Mouse (Mus musculus) bone marrow, adult 2 months (tissue): Measurements from ENCODE around the gene Ankrd11. TPM values are rescaled to one million over a fixed set of nuclear protein-coding genes. Genes with fewer than 3 reads are reported as not detected.

Source experiments
- H3K27ac ChIP-seq: fragments of 200-500 bp; 2 replicates; pipeline ENCODE4 v1.5.1; 2012; ENCODE audit warnings: low read depth, mild to moderate bottlenecking, control low read depth, inconsistent platforms, low read length; ENCODE audit not compliant: control insufficient read depth, poor library complexity, insufficient read depth
- H3K4me1 ChIP-seq: fragments of 200-500 bp; 2 replicates; pipeline ENCODE4 v1.6.1; 2011; ENCODE audit warnings: low read length; ENCODE audit not compliant: control insufficient read depth, insufficient read depth
- H3K4me3 ChIP-seq: fragments of 200-500 bp; replicated peaks from 2 replicates; pipeline ENCODE3; 2011; ENCODE audit warnings: mild to moderate bottlenecking, low read depth, low read length, control low read depth; ENCODE audit not compliant: control insufficient read depth
- CTCF ChIP-seq: fragments of 200-500 bp; IDR thresholded peaks from 2 replicates; pipeline ENCODE4 v1.5.1; 2011; ENCODE audit warnings: low read length, control low read depth; ENCODE audit not compliant: control insufficient read depth, insufficient read depth
- POLR2A ChIP-seq: fragments of 200-500 bp; IDR thresholded peaks from 2 replicates; pipeline ENCODE4 v1.6.1; 2011; ENCODE audit warnings: low read depth, mild to moderate bottlenecking, control low read depth, low read length, borderline replicate concordance; ENCODE audit not compliant: control insufficient read depth
- WGBS: fragments of 180-500 bp; shearing (Covaris S2); methylation state at CpG from one replicate; pipeline ENCODE4 v1.1.7; 2018; 5-methylcytosine and 5-hydroxymethylcytosine counted together
- polyA plus RNA-seq: library from polyadenylated mRNA; stranded (reverse); fragments of >200 nt; gene quantifications from 2 replicates; pipeline ENCODE4 v1.2.4, GENCODE M21; 2011; ENCODE audit warnings: low replicate concordance; ENCODE audit not compliant: missing spikeins, insufficient read depth, insufficient read length

Gene Ankrd11
- polyA plus RNA-seq, 1 experiment, result 78.7 TPM

DNA sequence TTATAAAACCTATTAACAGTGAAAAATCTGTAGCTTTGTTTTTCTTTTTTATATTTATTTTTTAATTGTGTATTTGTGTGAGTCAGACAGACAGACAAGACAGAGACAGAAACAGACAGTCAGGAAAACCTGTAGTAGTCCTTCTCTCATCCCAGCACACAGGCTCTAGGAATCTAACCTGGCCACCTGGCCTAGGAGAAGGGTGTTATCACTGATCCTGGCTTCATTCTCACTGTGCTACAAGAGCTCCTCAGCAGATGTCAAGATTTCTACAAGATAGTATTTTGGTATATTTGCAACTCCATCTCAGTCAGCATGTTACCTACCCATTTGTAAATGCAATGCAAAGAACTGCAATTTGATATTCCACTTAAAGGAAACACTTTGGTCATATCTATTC, 30.8 kb downstream of the Ankrd11 start:
- H3K4me1 ChIP-seq, result peaks cover 5% of the 10 kb centered on the region; the same call in 1 of the 2 replicates
- no peak overlapping the region for H3K27ac ChIP-seq
- no peak overlapping the region for H3K4me3 ChIP-seq
- no peak for TF ChIP-seq CTCF
- TF ChIP-seq POLR2A, result no peak

DNA sequence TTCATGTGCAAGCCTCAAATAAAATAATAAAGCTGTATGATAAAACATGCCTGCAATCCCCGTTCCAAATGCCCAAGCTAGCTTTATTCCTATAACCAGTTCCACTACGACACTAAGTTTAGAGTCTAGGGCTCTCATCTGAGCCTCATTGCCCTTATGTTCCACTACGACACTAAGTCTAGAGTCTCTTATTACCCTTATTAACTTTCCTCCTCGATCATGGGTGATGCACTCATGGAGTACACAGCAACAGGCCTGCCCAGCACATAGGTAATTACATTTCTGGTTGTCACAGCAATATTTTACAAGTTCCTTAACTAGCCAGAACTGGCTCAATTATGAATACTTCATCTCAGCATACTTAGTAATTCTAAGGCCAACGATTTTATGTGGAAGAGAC, 36.3 kb downstream of the Ankrd11 start:
- H3K27ac ChIP-seq, result no peak overlapping the region
- H3K4me1 ChIP-seq, result peaks cover 3% of the 10 kb centered on the region
- WGBS, result 71% methylated on average over 5 of the region's 5 CpGs
- TF ChIP-seq CTCF, result no peak
- H3K4me3 ChIP-seq, result no peak overlapping the region

DNA sequence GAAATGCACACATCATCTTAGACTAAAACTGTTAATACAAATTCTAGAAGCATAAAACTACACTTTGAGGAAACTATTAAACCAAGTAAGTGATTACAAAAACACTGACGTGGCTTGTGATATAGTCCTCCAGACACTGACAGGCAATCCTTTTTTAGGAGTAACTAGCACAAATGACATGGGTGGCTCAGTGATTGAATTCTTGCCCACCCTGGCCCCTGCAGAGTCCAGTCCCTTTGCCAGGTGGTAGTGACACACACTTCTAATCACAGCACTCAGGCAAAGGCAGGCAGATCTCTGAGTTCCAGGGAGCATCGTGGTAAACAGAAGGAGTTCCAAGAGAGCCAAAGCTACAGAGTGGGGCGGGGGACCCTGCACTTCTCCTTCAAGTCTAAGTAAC, 36.7 kb downstream of the Ankrd11 start:
- H3K4me1 ChIP-seq, result peaks cover 6% of the 10 kb centered on the region

DNA sequence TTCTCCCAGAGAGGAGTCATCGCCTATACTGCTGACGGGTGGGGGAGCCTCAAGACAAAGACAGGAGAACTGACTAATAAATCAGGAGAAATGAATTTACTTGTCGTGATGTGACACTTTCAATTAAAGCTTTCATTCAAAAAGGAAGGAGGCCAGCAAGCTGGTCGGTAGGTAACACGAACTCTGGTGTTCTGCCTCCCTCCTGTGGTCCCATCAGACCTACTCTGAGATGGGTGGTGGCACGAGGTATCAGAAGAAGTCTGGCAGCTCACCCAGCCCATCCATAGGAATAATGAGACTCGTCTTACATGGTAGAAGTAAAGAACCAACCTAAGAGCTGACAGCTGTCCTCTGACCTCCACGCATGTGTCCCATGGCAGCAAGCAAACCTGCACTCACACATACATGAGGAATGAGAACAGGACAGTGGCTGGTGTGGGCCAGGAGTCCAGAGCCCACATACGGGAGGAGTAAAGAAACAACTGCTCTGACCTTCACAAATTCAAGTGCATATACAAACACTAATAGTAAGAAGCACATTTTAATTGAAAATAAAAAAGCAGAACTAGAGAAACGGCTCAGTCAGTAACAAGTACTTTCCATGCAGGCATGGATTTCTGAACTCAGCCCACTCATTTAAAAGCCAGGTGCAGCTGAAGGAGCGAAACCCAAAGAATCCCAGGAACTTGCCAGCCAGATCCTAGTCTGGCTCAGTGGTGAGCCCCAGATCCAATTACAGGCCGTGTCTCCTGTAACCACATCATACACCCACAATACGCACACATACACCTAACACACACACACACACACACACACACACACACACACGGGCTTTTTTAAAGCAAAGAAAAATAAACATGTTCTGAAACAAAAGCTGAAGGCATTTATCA, 37.8 kb downstream of the Ankrd11 start:
- no peak overlapping the region for H3K27ac ChIP-seq
- TF ChIP-seq CTCF, result no peak
- TF ChIP-seq POLR2A, result no peak
- no peak overlapping the region for H3K4me3 ChIP-seq
- 43% methylated on average over 14 of the region's 14 CpGs for WGBS
- H3K4me1 ChIP-seq, result peaks cover 6% of the 10 kb centered on the region

More for the DNA sequence above, 36.7 kb downstream of the Ankrd11 start:
- H3K27ac ChIP-seq, result no peak overlapping the region
- H3K4me3 ChIP-seq, result no peak overlapping the region
- TF ChIP-seq CTCF (no peak), POLR2A (no peak)
- 41% methylated on average over 3 of the region's 3 CpGs for WGBS

DNA sequence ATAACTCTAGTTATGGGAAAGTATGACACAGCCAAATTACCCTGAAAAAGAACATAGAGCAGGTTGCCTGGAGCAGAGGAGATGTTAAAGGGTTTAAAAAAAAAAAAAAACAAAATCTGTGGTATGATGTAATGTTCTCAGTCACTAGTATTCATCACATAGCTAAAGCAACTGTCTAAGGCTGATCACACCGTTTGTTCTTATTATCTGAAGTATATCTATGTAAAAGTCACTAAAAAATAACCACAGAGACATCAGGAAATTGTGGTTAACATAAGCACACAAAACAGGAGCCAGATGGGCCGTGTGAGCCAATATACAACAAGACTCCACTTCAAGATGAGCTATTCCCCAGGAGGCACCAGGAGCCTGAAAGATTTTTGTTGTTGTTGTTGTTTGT, 41.8 kb downstream of the Ankrd11 start:
- WGBS, result 1% methylated on average over 2 of the region's 2 CpGs
- Histone ChIP-seq H3K27ac (0 out of 2 replicates have a peak overlapping the region, but pooled peaks have one; percentile 43), H3K4me3 (no peak overlapping the region), H3K4me1 (peaks cover 4% of the 10 kb centered on the region)
- TF ChIP-seq POLR2A, result no peak
- TF ChIP-seq CTCF, result no peak

DNA sequence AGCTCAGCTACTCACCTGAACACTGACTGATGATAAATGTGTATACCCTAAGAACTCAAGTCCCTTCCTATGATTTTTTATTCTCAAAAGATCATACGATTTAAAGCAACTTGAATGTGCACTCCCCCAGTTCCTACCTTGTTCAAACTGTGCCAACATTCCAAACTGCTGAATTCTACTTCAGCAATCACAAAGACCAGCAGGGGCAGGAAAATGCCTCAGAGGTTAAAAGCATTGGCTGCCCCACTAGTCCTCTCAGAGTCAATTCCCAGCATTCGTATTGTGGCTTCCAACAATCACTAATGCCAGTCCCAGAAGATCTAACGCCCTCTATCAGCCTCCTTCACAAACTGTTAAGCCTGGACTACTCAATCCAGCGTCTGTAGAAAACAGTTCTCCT, 44.1 kb downstream of the Ankrd11 start:
- Histone ChIP-seq H3K27ac (no peak overlapping the region), H3K4me1 (peaks cover 5% of the 10 kb centered on the region), H3K4me3 (no peak overlapping the region)
- 77% methylated on average over 4 of the region's 4 CpGs for WGBS
- TF ChIP-seq CTCF, result no peak
- no peak for TF ChIP-seq POLR2A

DNA sequence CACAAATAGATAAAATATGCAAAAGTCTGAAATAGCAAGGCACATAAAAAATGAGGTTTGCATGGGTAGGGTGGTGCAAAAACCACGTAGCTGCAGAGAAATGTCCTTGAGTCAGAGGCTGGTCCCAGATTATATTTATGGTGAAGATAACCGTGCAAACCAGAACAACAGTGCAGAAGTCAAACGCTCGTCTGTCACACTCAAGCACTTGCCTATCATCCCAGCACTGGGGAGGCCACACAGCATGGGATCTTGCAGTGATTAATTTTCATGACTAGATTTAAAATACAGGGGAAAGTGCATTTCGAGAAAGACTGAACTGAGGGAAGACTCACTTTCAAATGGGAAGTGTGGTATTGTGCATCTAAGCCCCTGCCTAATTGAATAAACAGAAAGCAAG, 48.3 kb downstream of the Ankrd11 start:
- TF ChIP-seq CTCF, result no peak
- no peak for TF ChIP-seq POLR2A
- Histone ChIP-seq H3K4me1 (peaks cover 11% of the 10 kb centered on the region), H3K27ac (no peak overlapping the region), H3K4me3 (no peak overlapping the region)
- 23% methylated on average over 5 of the region's 5 CpGs for WGBS

DNA sequence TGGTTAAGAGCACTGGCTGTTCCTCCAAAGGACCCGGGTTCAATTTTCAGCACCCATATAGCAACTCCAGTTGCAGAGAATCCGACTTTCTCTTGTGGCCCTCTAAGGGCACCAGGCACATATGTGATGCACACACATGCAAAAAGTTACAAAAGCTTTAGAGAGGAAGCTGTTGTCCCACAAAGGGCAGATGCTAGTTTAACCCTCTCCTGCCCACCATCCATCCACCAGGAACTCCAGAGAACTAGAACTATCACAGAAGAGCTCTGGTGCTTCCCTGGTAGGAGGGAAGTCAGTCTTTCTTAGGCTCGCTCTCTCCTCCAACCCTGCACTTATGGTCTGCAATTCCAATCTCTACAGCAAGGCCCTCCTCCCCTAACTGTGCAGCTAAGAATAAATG, 49.0 kb downstream of the Ankrd11 start:
- 31% methylated on average over 3 of the region's 3 CpGs for WGBS
- Histone ChIP-seq H3K27ac (no peak overlapping the region), H3K4me1 (peaks cover 12% of the 10 kb centered on the region), H3K4me3 (no peak overlapping the region)
- TF ChIP-seq POLR2A, result no peak
- TF ChIP-seq CTCF, result no peak
